Mouse (Mus musculus) E14TG2a.4 (cell line): ENCODE measurements at regions not wholly inside any gene's neighbourhood (a gene's known extent, or its start where the extent isn't known, plus 50 kb on each side); places are given as distances from the start of the nearest gene placed in this dataset.

Experiments
- CTCF ChIP-seq: conservative IDR thresholded peaks from 2 replicates; pipeline ENCODE4 v1.5.1; 2014; ENCODE audit warnings: low read length
- NANOG ChIP-seq: IDR thresholded peaks from 2 replicates; pipeline ENCODE4 v1.6.1; 2014; ENCODE audit warnings: borderline replicate concordance, low read length, mixed read lengths
- POU5F1 ChIP-seq: IDR thresholded peaks from 2 replicates; pipeline ENCODE4 v1.6.1; 2014; ENCODE audit warnings: low read length, borderline replicate concordance

GRCm38 (mm10) chr15:49270198-49270597 lies 4614.5 kb upstream of the Gm7489 start:
- TF ChIP-seq CTCF = no peak; the same call in 1 of the 2 replicates
- no peak for TF ChIP-seq POU5F1
- TF ChIP-seq NANOG = no peak
